Mouse (Mus musculus) kidney, embryonic 15.5 days (tissue): Measurements from ENCODE around the gene Agbl5. TPM values are rescaled to one million over a fixed set of nuclear protein-coding genes. Genes with fewer than 3 reads are reported as not detected.

Source experiments
- ATAC-seq: fragments of 200-750 bp; cut with Nextera tagmentation; replicated peaks from 2 replicates; pipeline ENCODE4 v1.8.0; 2017; ENCODE audit warnings: moderate TSS enrichment; ENCODE audit not compliant: low FRiP score
- H3K27ac ChIP-seq: fragments of 300-500 bp; sonication (generic); 2 replicates; pipeline ENCODE4 v1.5.1; 2015; ENCODE audit warnings: mild to moderate bottlenecking, inconsistent platforms
- H3K27me3 ChIP-seq: fragments of 300-500 bp; sonication (generic); 2 replicates; pipeline ENCODE4 v1.6.1; 2015; ENCODE audit warnings: inconsistent platforms
- H3K36me3 ChIP-seq: fragments of 300-500 bp; sonication (generic); 2 replicates; pipeline ENCODE4 v1.6.1; 2015; ENCODE audit warnings: inconsistent platforms
- H3K4me1 ChIP-seq: fragments of 300-500 bp; sonication (generic); 2 replicates; pipeline ENCODE4 v1.6.1; 2015; ENCODE audit warnings: inconsistent platforms
- H3K4me2 ChIP-seq: fragments of 300-500 bp; sonication (generic); 2 replicates; pipeline ENCODE4 v1.6.1; 2015; ENCODE audit warnings: moderate library complexity, mild to moderate bottlenecking, inconsistent platforms
- H3K4me3 ChIP-seq: fragments of 300-500 bp; sonication (generic); replicated peaks from 2 replicates; pipeline ENCODE4 v1.5.1; 2015; ENCODE audit warnings: mild to moderate bottlenecking, inconsistent platforms
- H3K9ac ChIP-seq: fragments of 300-500 bp; sonication (generic); 2 replicates; pipeline ENCODE4 v1.6.1; 2015; ENCODE audit warnings: mild to moderate bottlenecking, inconsistent platforms
- H3K9me3 ChIP-seq: fragments of 300-500 bp; sonication (generic); replicated peaks from 2 replicates; pipeline ENCODE4 v1.6.1; 2016; ENCODE audit warnings: inconsistent platforms
- WGBS: fragments of 180-500 bp; shearing (Covaris S2); methylation state at CpG from one replicate; pipeline ENCODE4 v1.1.7; 2015; ENCODE audit warnings: mixed read lengths; 5-methylcytosine and 5-hydroxymethylcytosine counted together
- polyA plus RNA-seq: library from polyadenylated mRNA; unstranded; fragments of >200 nt; fragmentation: Nextera tagmentation; extraction: Ambion mirVana; gene quantifications from 2 replicates; pipeline ENCODE4 v1.2.1, GENCODE M21; 2015

Agbl5 gene
- polyA plus RNA-seq, 1 experiment from 2014 or later = 25.9 TPM

DNA sequence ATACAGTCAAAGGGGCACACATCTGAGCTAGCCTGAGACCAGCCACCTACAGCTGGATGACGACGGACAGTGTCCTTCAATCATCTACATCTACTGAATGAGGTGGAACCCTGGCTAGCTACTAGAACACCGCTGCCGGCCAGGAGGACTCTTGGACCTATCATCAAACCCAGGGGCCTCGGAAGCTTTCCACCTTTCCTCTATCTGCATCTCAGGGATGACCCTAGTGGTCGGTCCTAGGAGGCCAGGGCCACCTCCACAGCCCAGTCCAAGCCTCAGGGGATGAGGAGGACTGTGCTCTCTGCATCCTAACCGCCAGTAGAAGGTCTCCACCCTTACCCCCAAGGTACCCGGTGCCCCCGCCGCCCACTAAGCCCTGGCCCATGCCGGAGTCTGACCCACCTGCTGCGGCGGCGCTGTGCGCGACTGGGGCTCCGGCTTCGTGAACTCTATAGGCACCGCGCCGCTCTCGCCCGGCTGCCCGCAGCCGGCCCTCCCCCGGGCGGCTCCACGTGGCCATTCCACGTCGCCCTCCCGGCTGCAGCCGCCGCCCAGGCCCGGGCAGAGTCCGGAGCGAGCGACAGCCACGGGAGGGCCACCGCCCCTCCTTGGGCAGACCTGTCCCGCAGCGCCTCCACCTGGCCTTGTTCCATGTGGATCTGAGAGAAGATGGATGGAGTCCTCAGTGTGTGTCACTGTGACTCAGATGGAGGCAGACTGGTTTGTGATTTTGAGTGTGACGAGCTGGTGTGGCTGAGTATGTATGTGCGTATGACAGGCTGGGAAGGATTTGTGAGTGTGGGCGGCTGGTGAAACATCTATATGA lies 56.7 kb downstream of the Agbl5 start, which contains the start of gene Cgref1:
Gene Cgref1 (minus strand): TSS at position 636 of the 826 bp plus-strand sequence.
- no peak within 1 kb of the TSS for H3K27ac ChIP-seq

GRCm38 (mm10) chr5:30948620-30949019 lies 60.1 kb downstream of the Agbl5 start:
- H3K36me3 ChIP-seq = peaks cover 22% of the 10 kb centered on the region
- no peaks in the 10 kb centered on the region for H3K9me3 ChIP-seq
- H3K4me1 ChIP-seq = peaks cover 34% of the 10 kb centered on the region
- no peak overlapping the region for H3K4me3 ChIP-seq
- no peak for ATAC-seq
- no peak overlapping the region for H3K9ac ChIP-seq
- 71% methylated on average over 5 of the region's 5 CpGs for WGBS
- H3K27me3 ChIP-seq = peaks cover 8% of the 10 kb centered on the region; the same call in 1 of the 2 replicates
- H3K27ac ChIP-seq = peak overlapping the region; percentile 88
- 0 out of 2 replicates have a peak overlapping the region, but pooled peaks have one; percentile 78 for H3K4me2 ChIP-seq

More for the DNA sequence above, 56.7 kb downstream of the Agbl5 start, which contains the start of gene Cgref1:
- peaks cover 26% of the 10 kb centered on the region for H3K4me1 ChIP-seq
- H3K9ac ChIP-seq = peak within 1 kb of the TSS; percentile 50
- H3K4me2 ChIP-seq = peak within 1 kb of the TSS; percentile 90
- 5% methylated on average over 44 of the region's 44 CpGs for WGBS
- no peaks in the 10 kb centered on the region for H3K36me3 ChIP-seq
- ATAC-seq = peak; percentile 68
- peaks cover 8% of the 10 kb centered on the region; the same call in 1 of the 2 replicates for H3K27me3 ChIP-seq
- H3K9me3 ChIP-seq = no peaks in the 10 kb centered on the region
- peak within 1 kb of the TSS; percentile 52 for H3K4me3 ChIP-seq

GRCm38 (mm10) chr5:30949654-30950326 lies 61.3 kb downstream of the Agbl5 start:
- WGBS = under 1% methylated on average over 31 of the region's 31 CpGs
- H3K4me3 ChIP-seq = peak overlapping the region; percentile 59
- H3K27ac ChIP-seq = peak overlapping the region; percentile 88
- peaks cover 4% of the 10 kb centered on the region; the same call in 1 of the 2 replicates for H3K27me3 ChIP-seq
- peak overlapping the region; percentile 78 for H3K4me2 ChIP-seq
- ATAC-seq = peak; percentile 91
- H3K36me3 ChIP-seq = peaks cover 33% of the 10 kb centered on the region
- peak overlapping the region; percentile 49 for H3K9ac ChIP-seq
- H3K4me1 ChIP-seq = peaks cover 33% of the 10 kb centered on the region
- H3K9me3 ChIP-seq = no peaks in the 10 kb centered on the region

DNA sequence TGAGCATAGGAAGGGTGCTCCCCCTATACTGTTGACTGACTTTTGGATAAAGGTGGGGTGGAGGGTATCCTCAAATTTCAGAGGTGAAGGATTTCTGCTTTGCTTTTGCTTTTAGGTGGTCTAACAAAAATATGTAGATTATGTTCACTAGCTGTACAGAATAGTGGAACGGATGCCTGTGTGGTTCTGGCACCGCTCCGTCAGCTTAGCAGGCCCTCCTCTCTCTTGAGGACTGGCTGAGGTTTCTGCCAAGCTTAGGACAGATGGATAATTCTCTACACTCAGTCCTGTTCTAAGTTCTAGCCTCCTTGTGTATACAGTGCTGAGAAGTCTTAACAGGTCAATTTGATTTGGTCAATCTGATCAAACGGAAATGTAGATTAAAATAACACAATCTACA lies 62.0 kb downstream of the Agbl5 start:
- Histone ChIP-seq H3K9ac (peak overlapping the region; percentile 49), H3K4me2 (peak overlapping the region; percentile 78), H3K36me3 (peaks cover 40% of the 10 kb centered on the region), H3K4me1 (peaks cover 27% of the 10 kb centered on the region), H3K27ac (peak overlapping the region; percentile 88), H3K27me3 (no peaks in the 10 kb centered on the region), H3K4me3 (peak overlapping the region; percentile 59), H3K9me3 (no peaks in the 10 kb centered on the region)
- ATAC-seq = no peak
- WGBS = 69% methylated on average over 4 of the region's 4 CpGs

DNA sequence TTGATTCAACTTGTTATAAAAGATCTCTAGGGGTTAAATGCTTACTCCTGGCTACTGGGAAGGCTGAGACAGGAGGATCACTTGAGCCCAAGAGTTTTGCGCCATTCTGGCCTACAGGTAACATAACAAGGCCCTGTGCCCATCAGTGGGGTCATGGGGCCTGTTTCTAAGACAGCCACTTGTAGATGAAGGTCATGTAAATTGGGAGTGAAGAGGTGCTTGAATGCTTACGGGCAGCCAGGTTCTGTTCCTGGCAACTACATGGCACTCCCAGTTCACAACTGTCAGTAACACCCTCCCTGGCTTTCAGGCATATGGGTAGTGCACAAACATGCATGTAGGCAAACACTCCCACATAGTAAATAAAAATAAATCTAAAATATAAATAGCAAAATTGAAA lies 62.4 kb downstream of the Agbl5 start:
- H3K9ac ChIP-seq = no peak overlapping the region; the same call in 1 of the 2 replicates
- ATAC-seq = no peak
- 92% methylated on average over 2 of the region's 2 CpGs for WGBS
- no peak overlapping the region for H3K27ac ChIP-seq
- H3K4me1 ChIP-seq = peaks cover 23% of the 10 kb centered on the region
- H3K4me2 ChIP-seq = peak overlapping the region; percentile 78; the same call in 1 of the 2 replicates
- no peaks in the 10 kb centered on the region for H3K9me3 ChIP-seq
- peaks cover 45% of the 10 kb centered on the region for H3K36me3 ChIP-seq
- no peaks in the 10 kb centered on the region for H3K27me3 ChIP-seq
- no peak overlapping the region for H3K4me3 ChIP-seq

- peaks cover 47% of the 10 kb centered on the region for H3K36me3 ChIP-seq
- no peak overlapping the region for H3K4me2 ChIP-seq
- no peak overlapping the region for H3K4me3 ChIP-seq
- 0 out of 2 replicates have a peak overlapping the region, but pooled peaks have one; percentile 20 for H3K27ac ChIP-seq
- H3K4me1 ChIP-seq = peaks cover 23% of the 10 kb centered on the region
- ATAC-seq = no peak
- no peaks in the 10 kb centered on the region for H3K9me3 ChIP-seq
- WGBS = 89% methylated on average over 6 of the region's 6 CpGs
- H3K9ac ChIP-seq = no peak overlapping the region
- no peaks in the 10 kb centered on the region for H3K27me3 ChIP-seq
These were observed 63.2 kb downstream of the Agbl5 start for GRCm38 (mm10) chr5:30951706-30952105.

DNA sequence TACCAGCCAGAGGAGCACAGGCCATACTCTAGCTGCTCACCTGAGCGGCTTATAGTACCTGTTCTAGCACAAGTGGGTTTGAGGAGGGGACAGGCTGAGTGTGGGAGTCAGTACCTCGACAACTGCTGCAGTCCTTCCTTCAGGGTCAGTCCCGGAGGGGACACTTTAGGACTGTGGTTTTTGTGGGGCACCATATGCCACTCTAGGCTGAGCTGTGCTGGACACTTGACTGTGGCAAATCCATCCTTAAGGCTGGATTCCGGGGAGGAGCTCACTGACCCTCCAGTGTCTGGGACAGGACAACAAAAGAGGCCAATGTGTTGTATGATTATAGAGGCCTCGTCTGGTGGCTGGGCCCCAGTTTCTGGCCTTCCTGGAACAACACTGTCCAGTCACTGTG lies 64.1 kb downstream of the Agbl5 start:
- Histone ChIP-seq H3K36me3 (peaks cover 52% of the 10 kb centered on the region), H3K4me1 (peaks cover 25% of the 10 kb centered on the region), H3K4me3 (no peak overlapping the region), H3K27ac (no peak overlapping the region), H3K4me2 (no peak overlapping the region), H3K27me3 (no peaks in the 10 kb centered on the region), H3K9ac (no peak overlapping the region), H3K9me3 (no peaks in the 10 kb centered on the region)
- 93% methylated on average over 5 of the region's 5 CpGs for WGBS
- ATAC-seq = no peak

DNA sequence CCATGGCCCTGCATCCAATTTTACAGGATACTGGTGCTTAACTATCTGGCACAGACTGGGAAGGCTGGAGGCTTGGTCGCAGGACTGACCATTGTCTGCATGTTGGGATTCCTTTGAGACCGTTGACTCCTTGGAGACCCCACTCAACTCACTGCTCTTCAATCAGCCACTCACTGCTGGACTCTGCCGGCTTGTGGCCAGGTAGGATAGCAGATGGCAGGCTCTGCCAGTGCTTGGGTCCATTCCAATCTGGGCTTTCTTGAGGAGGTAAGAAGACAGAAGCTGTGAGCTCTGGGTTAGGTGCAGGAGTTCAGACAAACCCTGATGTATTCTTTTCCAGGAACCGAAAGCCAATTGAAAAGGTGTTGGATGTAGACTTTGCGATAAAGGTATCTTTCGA lies 65.6 kb downstream of the Agbl5 start:
- no peak overlapping the region for H3K4me2 ChIP-seq
- H3K9ac ChIP-seq = no peak overlapping the region
- H3K4me3 ChIP-seq = no peak overlapping the region
- no peaks in the 10 kb centered on the region for H3K9me3 ChIP-seq
- no peak overlapping the region for H3K27ac ChIP-seq
- no peaks in the 10 kb centered on the region for H3K27me3 ChIP-seq
- ATAC-seq = no peak
- H3K4me1 ChIP-seq = peaks cover 34% of the 10 kb centered on the region
- H3K36me3 ChIP-seq = peaks cover 66% of the 10 kb centered on the region
- WGBS = 96% methylated on average over 6 of the region's 6 CpGs

DNA sequence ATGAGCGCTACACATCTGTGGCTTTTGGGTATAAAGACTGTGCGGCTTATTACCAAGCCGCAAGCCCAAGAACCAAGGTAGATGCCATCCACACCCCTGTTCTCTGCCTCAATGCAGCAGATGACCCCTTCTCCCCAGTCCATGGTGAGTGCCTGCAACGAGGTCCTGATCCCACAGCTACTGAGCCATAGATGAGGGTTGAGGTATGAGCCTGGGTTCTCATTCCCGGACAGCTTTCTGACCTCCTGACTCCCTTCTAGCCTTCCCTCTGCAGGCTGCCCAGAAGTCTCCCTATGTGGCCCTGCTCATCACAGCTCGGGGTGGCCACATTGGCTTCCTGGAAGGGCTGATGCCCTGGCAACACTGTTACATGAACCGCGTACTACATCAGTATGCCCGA lies 66.1 kb downstream of the Agbl5 start:
- ATAC-seq = no peak
- Histone ChIP-seq H3K4me2 (no peak overlapping the region), H3K27ac (no peak overlapping the region), H3K9ac (no peak overlapping the region), H3K4me3 (no peak overlapping the region), H3K27me3 (no peaks in the 10 kb centered on the region), H3K36me3 (peaks cover 66% of the 10 kb centered on the region), H3K4me1 (peaks cover 32% of the 10 kb centered on the region), H3K9me3 (no peaks in the 10 kb centered on the region)
- 98% methylated on average over 9 of the region's 9 CpGs for WGBS

GRCm38 (mm10) chr5:30955751-30956150 lies 67.3 kb downstream of the Agbl5 start:
- WGBS = 93% methylated on average over 6 of the region's 6 CpGs
- no peak overlapping the region for H3K9ac ChIP-seq
- H3K9me3 ChIP-seq = no peaks in the 10 kb centered on the region
- H3K27me3 ChIP-seq = no peaks in the 10 kb centered on the region
- peaks cover 27% of the 10 kb centered on the region for H3K4me1 ChIP-seq
- H3K4me3 ChIP-seq = no peak overlapping the region
- H3K36me3 ChIP-seq = peaks cover 66% of the 10 kb centered on the region
- no peak overlapping the region for H3K4me2 ChIP-seq
- H3K27ac ChIP-seq = no peak overlapping the region
- ATAC-seq = no peak
